Mouse (Mus musculus): ENCODE measurements around the gene Gm10837.

Gm10837 gene

GRCm38 (mm10) chr14:122478574-122479011, 11.8 kb upstream of the Gm10837 start:
- DNase-seq (ENCODE audit: extremely low spot score, low spot score), result peak; percentile 86

DNA sequence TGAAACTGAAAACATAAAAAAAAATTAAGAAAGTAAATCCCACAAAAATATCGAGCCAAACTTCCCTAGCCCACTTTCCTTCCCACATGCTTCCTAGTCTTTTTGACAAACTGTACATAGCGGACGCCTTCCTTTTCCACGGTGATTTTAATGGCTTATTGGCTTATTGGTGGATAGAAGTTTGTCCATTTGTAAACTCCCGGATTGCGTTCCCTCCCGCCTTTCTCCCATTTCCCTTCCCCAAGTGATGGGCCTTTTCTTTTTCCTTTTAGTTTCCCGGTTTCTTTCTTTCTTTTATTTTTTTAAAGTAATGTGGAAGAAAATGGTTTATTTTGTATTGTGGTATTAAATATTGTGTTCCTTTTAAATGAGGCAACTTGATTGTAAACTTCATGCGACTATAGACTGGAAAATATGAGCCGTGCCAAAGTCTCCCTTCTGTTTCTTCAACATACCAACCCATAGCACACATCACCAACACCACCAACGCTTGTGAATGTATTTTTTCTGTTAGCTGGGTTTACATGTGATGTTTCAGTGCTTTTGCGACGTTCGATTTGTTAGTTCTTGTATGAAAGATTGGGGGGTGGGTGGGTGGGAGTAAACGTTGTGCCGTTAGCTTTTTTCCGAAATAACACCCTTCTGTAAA, 10.8 kb upstream of the Gm10837 start:
- peak; percentile 32 for DNase-seq (ENCODE audit: extremely low spot score, low spot score)

DNA sequence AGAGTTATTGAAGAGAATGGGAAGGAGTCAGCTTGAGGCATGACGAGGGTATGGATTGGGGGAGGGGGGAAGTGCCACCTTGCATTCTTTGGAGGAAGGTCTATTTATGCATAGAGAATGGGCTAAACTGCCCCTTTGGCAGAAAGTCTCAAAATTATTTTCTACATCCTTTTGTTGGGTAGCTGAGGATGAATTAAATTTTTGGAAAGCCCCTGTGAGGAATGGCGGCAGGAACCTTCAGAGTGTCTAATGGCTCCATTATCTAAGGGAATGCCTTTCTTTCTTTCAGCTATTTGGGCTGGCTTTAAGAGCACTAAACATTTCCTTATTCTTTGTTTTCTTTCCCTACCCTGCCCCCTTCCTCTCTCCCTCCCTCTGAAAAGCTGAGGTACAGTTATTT, 10.0 kb upstream of the Gm10837 start:
- DNase-seq (ENCODE audit: extremely low spot score, low spot score), result peak; percentile 35

DNA sequence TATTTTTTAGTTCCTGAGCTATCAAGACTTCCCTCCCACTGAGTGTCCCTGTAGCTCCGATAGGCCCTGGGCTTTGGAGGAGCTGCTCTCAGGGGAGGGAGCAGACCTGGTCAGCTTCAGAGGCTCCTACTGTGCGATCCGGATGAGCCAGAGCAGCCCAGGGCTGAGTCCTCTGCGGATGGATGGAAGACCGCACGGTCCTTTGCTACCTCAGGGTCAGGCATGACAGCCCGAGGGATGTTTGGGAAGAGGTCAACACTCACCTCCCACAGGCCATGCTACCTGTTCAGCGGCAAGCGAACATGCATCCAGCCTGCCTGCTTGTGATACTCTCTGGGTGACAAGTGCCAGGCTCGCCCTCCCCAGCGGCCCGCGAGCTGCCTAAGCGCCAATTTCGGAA, 9.2 kb upstream of the Gm10837 start:
- DNase-seq (ENCODE audit: extremely low spot score, low spot score), result peak; percentile 62

DNA sequence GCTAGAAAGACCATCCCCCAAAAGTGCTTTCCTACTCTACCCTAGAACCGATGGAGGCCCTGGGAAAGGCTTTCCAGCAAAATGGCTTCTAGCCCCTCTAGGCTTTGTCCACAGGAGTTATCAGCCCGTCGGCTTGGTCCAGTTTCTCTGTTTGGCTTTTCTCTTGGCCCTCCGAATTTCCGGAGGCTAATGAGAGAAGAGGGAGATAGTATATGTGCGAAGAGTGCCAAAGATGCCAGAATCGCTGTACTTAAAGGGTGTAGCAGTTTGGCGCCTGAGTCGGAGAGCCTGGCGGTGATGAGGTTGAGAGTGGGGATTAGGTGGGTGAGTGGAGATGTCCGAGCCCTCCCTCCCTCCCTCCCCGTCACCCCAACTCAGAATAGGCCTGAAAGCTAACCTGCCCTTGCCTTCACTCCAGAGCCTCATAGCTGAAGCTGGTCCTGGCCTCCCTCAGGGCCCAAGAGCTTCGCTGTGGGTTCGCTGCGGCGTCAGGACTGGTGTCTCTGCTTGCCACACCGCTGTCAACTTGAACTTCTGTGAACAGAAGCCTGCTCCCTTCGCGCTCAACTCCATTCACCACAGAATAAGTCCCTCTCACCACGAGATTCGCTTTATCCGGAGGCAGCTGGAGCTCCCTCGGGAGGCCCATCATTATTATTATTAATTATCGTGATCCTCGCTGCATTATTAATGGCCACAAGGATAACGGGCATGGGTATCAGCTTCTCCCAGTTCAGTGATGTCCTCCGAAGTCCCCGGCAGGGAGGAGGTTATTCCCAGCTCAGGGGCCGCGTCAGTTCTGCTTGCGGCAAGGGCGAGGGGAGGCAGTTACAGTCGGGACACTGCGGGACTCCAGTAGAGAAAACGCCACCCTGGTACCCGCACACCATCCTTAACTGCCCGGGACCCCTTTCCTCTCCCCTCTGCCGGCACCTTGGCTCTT, 8.0 kb upstream of the Gm10837 start:
- peak; percentile 78 for DNase-seq (ENCODE audit: extremely low spot score, low spot score)

DNA sequence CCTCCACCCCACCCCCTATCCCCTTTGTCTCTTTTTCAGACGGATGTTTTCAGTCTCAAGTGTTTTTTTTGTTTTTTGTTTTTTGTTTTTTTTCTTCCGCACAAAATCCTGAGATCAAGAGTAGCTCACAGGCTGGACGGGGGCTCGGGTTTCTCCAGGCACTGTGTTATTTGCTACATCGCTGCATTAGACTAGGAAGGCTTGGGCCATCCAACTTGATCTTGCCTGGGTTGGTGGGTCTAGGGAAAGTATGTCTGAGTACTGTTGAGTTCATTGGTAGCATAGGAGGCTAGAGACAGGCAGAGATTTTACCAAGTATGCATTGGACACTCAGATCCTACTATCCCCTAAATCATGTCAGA, 7.4 kb upstream of the Gm10837 start:
- DNase-seq (ENCODE audit: extremely low spot score, low spot score), result no peak

- peak; percentile 59 for DNase-seq (ENCODE audit: extremely low spot score, low spot score)
These were observed 6.6 kb upstream of the Gm10837 start for GRCm38 (mm10) chr14:122483556-122484421.

GRCm38 (mm10) chr14:122484458-122484843, 5.9 kb upstream of the Gm10837 start:
- DNase-seq (ENCODE audit: extremely low spot score, low spot score), result no peak

GRCm38 (mm10) chr14:122484844-122485551, 5.4 kb upstream of the Gm10837 start:
- DNase-seq (ENCODE audit: extremely low spot score, low spot score), result peak; percentile 55

DNA sequence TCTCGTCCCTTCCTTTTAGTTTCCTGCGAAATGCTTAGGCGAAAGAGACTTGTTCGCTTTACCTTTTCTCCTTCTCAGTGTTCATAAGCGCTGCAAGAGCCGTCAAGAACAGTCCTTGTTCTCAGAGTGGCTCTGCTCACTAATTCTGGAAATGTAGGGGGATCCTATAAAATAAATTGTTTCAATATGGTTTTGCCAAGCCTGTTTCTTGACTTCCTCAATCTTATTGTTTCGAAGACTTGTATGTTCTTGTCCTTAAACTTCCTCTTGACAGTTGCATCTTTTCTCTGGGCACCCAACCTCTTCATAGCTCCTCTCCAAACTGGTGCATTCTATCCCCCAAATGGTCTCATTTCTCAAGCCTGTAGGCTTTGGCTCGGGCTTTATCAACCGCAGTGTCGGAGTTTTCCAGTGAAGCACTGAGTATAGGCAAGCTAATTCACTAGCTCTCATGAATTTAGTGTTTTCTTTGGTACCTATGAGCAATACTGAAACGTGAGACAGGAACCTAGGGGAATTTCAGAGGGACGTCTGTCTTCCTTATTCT, 4.7 kb upstream of the Gm10837 start:
- DNase-seq (ENCODE audit: extremely low spot score, low spot score), result peak; percentile 44

DNA sequence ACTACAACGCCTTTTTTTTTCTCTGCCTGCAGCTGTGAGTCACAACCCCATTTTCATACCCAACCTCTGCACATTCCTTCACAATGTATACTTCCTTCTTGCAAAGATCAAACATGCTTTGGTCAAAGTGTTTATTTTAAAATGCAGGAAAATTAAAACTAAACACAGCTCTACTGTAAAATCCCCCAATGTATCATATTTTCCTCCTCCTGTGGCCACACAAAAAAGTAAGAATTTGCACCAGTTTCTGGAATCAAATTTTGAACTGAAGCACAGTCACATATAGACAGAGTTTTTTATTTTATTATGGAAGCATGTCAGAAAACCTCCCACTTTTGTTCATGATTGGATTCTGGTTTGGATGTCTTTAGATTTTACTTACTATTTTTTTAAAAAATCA, 3.8 kb upstream of the Gm10837 start:
- DNase-seq (ENCODE audit: extremely low spot score, low spot score), result peak; percentile 9

GRCm38 (mm10) chr14:122487366-122487765, 3.0 kb upstream of the Gm10837 start:
- peak; percentile 63 for DNase-seq (ENCODE audit: extremely low spot score, low spot score)

DNA sequence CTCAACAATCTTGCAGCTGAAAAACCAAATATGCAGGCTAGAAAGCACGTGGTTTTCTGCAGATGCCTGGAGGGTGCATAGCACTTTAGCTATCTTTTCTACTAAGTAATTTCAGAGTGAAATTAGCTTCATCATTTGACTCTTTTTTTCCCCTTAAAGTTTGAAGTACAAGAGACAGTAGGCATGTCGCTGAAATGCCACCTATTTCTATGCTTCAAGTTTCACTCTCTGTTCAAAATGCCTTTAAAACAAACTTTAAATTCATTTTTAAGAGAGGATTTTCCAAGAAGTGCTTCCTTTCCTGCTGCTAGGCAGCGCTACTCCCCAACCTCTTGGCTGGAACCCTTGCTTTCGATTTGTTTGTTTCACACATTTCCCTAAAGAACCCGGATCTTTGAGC, 1.3 kb upstream of the Gm10837 start:
- DNase-seq (ENCODE audit: extremely low spot score, low spot score), result peak; percentile 30

GRCm38 (mm10) chr14:122489686-122490414, 536 bp upstream of the Gm10837 start:
- DNase-seq (ENCODE audit: extremely low spot score, low spot score), result no peak

GRCm38 (mm10) chr14:122491521-122491920, 1.1 kb downstream of the Gm10837 start:
- no peak for DNase-seq (ENCODE audit: extremely low spot score, low spot score)

- DNase-seq (ENCODE audit: extremely low spot score, low spot score), result no peak
These were observed 1.6 kb downstream of the Gm10837 start for GRCm38 (mm10) chr14:122492015-122492414.

GRCm38 (mm10) chr14:122509058-122509457, 18.7 kb downstream of the Gm10837 start:
- no peak for DNase-seq (ENCODE audit: extremely low spot score, low spot score)

DNA sequence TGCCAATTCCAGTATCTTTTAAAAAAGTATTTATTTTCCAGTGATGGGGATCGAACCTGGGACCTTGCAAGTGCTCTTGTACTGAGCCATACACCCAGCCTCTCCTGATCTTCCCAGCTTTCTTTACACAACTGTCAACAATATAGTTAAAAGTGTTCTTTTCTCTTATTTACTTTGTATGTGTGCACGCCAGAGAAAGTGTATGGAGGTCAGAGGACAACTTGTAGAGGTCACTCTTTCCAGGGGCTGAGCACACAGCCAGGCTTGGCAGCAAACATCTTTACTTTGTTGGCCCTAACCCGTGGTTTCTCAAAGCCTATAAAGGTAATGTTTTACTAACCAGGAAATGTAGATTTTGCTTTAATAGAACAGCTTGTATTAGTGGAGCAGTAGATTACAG, 21.1 kb downstream of the Gm10837 start:
- DNase-seq (ENCODE audit: extremely low spot score, low spot score), result no peak

GRCm38 (mm10) chr14:122513511-122514036, 23.2 kb downstream of the Gm10837 start:
- DNase-seq (ENCODE audit: extremely low spot score, low spot score), result no peak

- no peak for DNase-seq (ENCODE audit: extremely low spot score, low spot score)
These were observed 38.1 kb downstream of the Gm10837 start for GRCm38 (mm10) chr14:122528475-122528874.
